Mouse (Mus musculus) cerebellum, postnatal 25 days (tissue): ENCODE data around the gene Il11ra2.
"Not testable (repeated sequence)": the region's sequence is repeated elsewhere in the genome, so short reads cannot be mapped to it uniquely, and the experiment has no call there.

Source experiments
- DNase-seq, 2 experiments: peaks; one replicate each; pipeline ENCODE4 v3.0.0; 2021; ENCODE audit warnings: mixed read lengths in 2 of 2

Gene Il11ra2

DNA sequence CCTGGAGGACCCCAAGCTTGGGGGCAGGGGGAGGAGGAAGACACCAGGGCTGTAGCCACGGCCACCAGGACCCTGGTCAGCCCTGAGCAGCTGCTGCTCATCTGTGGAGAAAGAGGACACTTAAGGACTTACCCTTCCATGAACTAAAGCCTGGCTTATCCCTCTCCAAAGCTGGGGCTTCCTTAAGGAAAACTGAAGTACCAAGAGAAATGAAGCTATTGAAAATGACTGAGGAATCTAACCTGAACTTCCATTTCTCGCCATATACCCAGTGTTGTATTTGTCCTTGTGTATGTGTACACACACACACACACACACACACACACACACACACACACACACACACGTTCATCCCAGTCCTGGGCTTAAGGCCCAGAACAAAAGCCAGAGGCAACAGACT lies at the start of gene Il11ra2:
TSS of gene Il11ra2 (minus strand) at position 101 of the 400 bp plus-strand sequence.
- not testable (repeated sequence) for DNase-seq

DNA sequence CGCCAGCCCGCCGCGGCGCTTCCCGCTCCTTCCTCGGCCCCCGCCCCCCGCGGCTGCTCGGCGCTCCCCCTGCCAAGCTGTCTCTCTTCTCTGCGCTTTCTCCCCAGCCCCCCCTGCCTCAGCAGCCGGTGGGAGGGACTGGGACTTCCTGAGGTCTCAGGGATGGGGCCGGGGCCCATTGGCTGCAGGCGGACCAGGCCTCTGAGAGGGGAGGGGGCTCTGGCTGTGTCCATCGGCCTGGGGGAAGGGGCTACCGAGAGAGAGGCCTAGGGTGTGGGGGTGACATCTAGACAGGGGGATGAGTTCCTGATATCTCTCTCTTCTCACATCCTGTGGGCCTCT lies 20.5 kb upstream of the Il11ra2 start:
- not testable (repeated sequence) for DNase-seq

DNA sequence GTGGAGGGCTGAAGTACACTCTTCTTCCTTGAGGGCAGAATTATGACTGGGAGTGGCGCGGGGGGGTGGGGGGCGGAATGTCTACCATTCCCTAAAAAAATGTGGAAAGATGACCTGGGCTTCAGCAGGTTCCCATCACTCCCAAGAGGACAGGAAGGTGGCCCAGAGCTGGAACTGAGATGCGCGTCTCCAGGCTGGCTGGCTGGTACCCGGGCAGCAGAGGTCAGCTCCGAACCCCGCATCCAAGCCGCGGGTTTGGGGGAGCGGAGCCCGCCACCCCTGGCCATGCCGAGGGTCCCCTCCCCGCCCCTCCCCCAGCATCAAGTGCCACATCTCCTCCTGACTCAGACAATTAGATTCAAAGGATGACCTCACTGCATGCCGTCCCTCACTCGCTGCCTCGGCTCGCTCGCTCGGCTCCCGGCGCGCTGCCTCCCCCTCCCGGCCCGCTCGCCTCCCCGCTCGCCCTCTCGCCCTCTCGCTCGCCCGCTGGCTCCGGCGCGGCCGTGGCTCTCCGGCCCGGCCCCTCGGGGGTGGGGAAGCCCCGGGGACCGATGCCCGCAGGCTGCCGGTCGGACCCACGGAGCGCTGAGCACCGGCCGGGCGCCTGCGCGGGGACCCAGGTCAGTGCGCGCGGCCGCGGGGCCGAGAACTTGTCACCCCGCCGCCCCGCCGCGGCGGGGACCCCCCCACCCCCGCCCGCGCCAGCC lies 19.9 kb upstream of the Il11ra2 start:
- not testable (repeated sequence) for DNase-seq

DNA sequence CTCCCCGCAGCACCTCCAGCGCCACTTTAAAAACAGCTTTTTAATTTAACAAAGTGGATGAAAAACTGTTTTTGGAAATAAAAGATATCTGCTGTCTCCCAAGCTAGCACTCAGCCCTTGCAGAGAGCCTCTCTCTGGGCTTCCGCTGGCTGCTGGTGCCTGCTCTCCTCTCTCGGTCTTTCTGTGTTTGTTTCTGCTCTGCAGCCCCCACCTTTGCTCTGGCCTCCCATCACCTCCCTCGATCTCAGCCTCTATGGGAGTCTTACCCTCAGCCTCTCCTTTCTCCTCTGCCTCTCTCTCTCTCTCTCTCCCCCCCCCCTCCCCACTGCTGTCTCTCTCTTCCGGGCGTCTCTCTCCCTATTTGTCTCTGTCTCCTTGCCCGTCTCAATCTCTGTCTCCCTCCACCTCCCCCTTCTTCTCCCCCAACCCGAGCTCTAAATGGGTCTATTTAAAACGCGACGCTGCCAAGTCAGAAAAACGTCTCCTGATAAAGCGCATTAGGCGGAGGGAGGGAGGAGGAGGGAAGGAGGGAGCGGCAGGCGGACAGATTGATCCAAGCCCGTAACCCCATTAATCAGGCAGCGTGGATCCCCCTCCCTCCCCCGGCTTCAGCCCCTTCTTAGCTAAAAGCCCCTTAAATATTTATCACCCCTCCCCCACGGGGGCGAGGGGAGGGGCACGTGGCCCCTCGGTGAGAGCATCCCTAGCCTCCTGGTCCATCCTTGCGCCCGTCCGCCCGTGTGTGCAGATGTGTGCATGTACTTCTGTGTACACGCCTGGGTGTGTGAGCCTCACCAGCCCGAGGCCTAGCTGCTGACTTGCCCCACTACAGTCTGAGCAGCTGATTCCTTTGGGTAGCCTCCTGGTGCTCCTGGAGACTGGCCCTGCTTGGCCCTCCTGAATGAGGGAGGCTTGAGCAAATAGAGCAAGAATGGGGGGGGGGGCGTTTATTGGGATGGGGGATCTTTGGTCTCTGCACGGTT lies 19.0 kb upstream of the Il11ra2 start:
- DNase-seq = not testable (repeated sequence)

DNA sequence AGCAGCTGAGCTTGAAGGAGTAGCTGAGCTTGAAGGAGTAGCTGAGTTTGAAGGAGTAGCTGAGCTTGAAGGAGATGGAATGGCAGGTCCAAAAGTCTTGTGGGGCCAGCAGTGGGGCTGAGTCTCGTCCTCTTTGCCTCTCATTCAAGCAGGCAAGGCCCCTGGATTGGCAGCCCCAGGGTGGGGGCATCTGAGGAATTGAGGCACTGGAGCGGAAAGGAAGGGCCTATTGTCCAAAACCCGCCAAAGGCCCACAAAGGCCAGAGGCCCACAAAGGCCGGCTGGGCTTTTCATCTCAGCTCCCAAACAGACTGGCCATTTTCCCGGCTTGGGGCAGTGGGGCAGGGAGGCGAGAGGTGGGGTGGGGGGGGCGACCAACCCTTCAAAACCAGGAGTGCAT lies 17.7 kb upstream of the Il11ra2 start:
- DNase-seq = not testable (repeated sequence)

DNA sequence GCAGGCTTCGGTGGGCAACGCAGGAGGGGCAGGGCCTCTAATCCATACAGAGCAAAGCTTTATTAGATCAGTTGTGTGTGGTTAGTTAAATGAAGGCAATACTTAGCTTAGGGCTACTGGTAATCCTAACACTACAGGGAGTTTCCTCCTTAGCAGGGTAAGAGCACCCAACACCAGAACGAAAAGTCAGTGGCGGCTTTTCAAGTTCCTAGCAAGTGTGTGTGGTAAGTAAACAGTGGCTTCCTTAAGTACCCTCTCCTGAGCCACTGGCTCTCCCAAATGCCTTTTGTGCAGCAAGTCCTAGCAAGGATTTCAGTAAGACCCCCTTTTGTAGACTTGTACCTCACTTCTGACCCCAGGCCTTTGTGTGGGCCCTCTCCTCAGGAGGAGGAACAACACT lies 13.7 kb upstream of the Il11ra2 start:
- DNase-seq = not testable (repeated sequence)

DNA sequence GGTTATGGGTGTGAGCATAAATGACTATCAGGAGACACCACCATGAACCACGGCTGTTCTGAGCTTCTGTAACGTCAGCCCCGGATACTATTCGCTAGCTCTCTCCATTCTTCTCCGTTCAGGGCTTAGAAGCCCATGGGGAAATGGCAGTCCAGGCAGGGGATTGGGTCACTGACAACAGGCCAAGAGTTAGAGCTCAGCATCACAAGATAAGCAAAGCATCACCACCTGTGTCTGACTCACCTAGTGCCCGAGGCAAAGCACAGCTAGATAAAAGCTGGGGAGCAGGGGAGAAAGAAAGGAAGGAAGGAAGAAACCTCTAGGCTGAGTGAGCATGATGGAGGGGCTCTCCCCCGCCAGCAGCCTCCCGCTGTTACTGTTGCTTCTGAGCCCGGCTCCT lies 6.7 kb downstream of the Il11ra2 start, which contains the start of gene Ccl27b:
TSS of gene Ccl27b (plus strand) at position 301 of the 400 bp plus-strand sequence.
- not testable (repeated sequence) for DNase-seq

DNA sequence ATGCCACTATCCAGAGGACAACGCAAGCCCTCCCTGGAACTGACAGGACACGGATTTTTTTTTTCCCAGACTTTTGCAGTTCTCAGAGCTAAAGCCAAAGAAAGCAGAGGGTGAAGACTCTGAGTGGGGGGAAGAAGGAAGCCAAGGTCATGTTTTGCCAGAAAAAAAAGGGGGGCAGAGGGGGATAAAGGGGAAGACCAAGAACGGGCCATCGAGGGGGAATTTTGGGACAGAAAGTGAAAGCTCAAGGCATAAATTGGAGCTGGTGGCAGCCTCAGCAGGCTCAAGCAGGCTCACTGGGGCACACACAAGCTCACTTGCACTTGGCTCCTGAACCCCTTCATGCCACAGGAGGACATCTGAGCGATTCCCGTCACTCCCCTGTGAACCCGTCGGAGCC lies 32.3 kb downstream of the Il11ra2 start, which contains the start of gene Gm2564:
TSS of gene Gm2564 (plus strand) at position 301 of the 400 bp plus-strand sequence.
- not testable (repeated sequence) for DNase-seq

DNA sequence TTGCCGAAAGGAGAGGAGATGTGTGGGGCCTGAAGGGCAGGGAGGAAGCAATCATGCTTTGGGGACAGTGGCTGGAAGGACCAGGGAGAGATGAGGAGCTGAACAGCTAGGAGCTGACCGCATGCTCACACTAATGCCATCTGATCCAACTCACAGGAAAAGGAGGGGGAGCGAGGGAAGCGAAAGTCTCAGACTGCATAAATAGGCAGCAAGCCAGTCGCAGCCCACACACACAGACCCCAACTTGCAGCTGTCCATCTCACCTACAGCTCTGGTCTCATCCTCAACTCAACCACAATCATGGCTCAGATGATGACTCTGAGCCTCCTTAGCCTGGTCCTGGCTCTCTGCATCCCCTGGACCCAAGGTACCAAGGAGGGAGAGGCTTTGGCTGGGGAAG lies 49.8 kb downstream of the Il11ra2 start, which contains the start of gene Gm10591:
TSS of gene Gm10591 (plus strand) at position 301 of the 400 bp plus-strand sequence.
- DNase-seq = not testable (repeated sequence)
